Mouse (Mus musculus): ENCODE results near the gene Olfr90. TPM values are rescaled to one million over a fixed set of nuclear protein-coding genes. Genes with fewer than 3 reads are reported as not detected.
A peak's percentile ranks its signal among the peaks of the same experiment; 100 is the strongest.

Olfr90 gene
- polyA plus RNA-seq, 1 experiment = not detected

DNA sequence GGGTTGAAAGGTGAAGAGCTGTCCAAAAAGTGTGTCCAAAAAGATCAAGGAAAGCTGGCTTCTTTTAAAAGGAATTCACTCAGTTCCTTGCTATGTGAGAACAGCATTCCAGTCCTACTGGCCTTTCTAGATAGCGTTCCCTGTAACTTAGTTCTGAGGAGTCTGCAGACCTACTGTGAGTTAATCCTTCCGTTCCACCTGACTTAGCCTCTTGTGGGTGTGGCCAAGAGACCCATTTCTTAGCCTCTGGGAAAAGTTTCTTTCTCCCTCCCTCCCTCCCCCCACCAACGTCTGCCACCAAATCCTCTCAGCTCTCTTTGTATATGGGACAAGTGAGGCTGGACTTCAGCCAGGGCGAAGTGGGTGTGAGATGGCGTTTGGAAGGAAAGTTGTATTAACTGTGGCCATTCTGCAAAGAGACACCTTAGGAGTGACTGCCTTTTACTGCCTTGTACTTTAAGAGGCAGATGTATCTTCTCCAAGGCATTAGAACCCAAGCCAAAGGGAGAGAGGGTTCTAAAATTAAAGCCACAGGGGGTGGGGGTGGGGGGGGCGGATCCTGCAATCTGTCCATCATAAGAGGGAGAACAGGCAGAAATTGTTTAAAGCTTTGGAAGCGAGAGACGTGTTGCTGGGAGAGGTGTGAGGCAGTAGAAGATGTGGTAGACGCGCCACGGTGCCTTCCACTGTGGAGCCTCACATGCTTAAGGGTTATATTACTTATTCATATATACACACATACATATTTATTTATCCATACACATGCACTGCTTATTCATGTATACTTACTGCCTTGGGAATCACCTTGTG lies 24.4 kb downstream of the Olfr90 start:
- Histone ChIP-seq H3K4me1 (ENCODE audit: control insufficient read depth, insufficient read depth, low read length) (peaks cover 10% of the 10 kb centered on the region), H3K4me3 (ENCODE audit: insufficient read depth, low read length) (no peak overlapping the region), H3K27ac (ENCODE audit: insufficient read depth, low read length) (no peak overlapping the region)
- TF ChIP-seq POLR2A (IDR thresholded peaks at IDR 0.05; ENCODE audit: low read depth, low read length) = no peak
- TF ChIP-seq CTCF (IDR thresholded peaks at IDR 0.05; ENCODE audit: borderline replicate concordance, insufficient read depth, low read length) = no peak

DNA sequence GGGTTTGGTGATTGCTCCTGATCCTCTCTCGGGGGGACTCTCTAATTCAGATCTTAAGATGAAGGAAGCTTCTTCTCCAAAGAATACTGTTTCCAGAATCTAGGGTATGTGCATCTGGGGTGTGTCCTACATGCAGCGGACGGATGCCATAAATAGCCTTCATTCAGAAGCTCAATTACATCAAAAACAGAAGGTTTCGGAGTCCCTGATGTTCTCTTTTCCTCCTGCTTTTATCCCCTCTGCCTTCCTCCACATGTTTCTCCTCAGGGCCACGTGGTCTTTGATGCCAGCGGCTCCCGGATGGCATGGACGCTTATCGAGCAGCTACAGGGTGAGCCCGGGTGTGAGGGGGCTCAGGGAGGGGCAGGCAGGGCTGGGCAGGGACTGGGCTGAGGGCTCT lies 25.2 kb downstream of the Olfr90 start:
- no peak overlapping the region for H3K4me3 ChIP-seq (ENCODE audit: insufficient read depth, low read length)
- peaks cover 10% of the 10 kb centered on the region for H3K4me1 ChIP-seq (ENCODE audit: control insufficient read depth, insufficient read depth, low read length)
- TF ChIP-seq POLR2A (IDR thresholded peaks at IDR 0.05; ENCODE audit: low read depth, low read length) = no peak
- TF ChIP-seq CTCF (IDR thresholded peaks at IDR 0.05; ENCODE audit: borderline replicate concordance, insufficient read depth, low read length) = no peak
- peak overlapping the region; percentile 50; the same call in 1 of the 2 replicates for H3K27ac ChIP-seq (ENCODE audit: insufficient read depth, low read length)

DNA sequence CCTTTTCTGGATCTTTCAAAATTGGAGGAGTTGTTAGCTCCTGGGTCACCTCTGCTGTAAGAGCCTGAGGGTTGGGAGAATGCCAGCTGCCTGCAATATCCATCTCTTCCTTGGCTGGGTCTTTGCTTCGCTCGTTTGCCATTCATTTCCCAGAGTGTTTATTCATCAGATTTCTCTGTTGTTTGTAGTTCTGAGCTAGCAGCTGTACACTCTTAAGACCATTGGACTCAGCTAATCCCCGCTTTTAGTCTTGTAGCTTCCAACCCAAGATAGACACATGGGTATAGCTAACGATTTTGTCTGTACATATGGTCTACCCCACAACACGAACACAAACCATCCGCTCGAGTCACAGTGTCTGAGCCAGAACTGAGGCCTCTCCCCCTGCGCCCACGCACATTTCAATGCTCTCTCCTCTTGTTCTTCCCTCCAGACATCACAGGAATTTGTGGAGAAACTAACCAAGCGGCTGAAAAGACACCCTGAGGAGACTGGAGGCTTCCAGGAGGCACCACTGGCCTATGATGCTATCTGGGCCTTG lies 26.1 kb downstream of the Olfr90 start:
- H3K4me3 ChIP-seq (ENCODE audit: insufficient read depth, low read length) = no peak overlapping the region
- no peak for TF ChIP-seq POLR2A (IDR thresholded peaks at IDR 0.05; ENCODE audit: low read depth, low read length)
- TF ChIP-seq CTCF (IDR thresholded peaks at IDR 0.05; ENCODE audit: borderline replicate concordance, insufficient read depth, low read length) = no peak

DNA sequence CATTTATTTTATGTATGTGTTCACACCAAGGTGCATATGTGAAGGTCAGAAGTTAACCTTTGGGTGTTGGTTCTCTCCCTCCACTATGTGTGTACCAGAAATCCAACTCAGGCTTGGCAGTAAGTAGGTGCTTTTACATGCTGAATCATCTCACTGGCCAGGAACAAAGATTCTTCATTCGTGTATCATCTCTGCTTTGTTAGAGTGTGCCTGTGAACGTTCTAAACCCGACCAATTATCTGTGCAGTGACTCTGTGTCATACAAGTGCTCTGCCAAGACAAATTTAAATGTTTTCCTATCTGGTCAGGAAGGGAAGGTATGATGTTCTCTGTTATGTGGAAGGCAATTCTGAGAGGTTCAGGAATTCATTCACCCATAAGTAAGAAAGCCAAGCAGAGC lies 26.9 kb downstream of the Olfr90 start:
- H3K4me3 ChIP-seq (ENCODE audit: insufficient read depth, low read length) = no peak overlapping the region
- H3K4me1 ChIP-seq (ENCODE audit: control insufficient read depth, insufficient read depth, low read length) = peaks cover 10% of the 10 kb centered on the region
- no peak for TF ChIP-seq CTCF (IDR thresholded peaks at IDR 0.05; ENCODE audit: borderline replicate concordance, insufficient read depth, low read length)
- no peak for TF ChIP-seq POLR2A (IDR thresholded peaks at IDR 0.05; ENCODE audit: low read depth, low read length)
- peak overlapping the region; percentile 50 for H3K27ac ChIP-seq (ENCODE audit: insufficient read depth, low read length)

More for the DNA sequence above, 26.1 kb downstream of the Olfr90 start:
- Histone ChIP-seq H3K4me1 (ENCODE audit: control insufficient read depth, insufficient read depth, low read length) (peaks cover 10% of the 10 kb centered on the region), H3K27ac (ENCODE audit: insufficient read depth, low read length) (peak overlapping the region; percentile 50)

DNA sequence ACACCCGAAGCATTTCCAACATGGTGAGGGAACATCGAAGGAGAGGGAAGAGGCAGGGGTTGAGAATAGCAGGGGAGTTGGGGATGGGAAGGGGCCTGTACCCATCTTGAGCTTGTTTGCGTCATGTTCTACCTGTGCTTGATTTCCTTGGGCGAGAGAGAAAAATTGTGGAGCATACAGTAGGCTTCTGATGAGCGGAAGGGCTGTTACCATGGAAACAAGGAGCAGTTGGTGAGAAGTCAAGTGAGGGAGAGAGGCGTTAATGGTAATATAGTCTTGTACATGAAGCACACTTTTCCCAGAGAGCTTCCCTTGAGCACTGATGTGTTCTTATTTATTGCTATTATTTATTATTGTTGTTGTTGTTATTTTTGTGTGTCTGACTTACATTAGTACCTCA lies 31.3 kb downstream of the Olfr90 start:
- peaks cover 3% of the 10 kb centered on the region for H3K4me1 ChIP-seq (ENCODE audit: control insufficient read depth, insufficient read depth, low read length)
- TF ChIP-seq CTCF (IDR thresholded peaks at IDR 0.05; ENCODE audit: borderline replicate concordance, insufficient read depth, low read length) (no peak), POLR2A (IDR thresholded peaks at IDR 0.05; ENCODE audit: low read depth, low read length) (no peak)
- no peak overlapping the region for H3K4me3 ChIP-seq (ENCODE audit: insufficient read depth, low read length)
- H3K27ac ChIP-seq (ENCODE audit: insufficient read depth, low read length) = no peak overlapping the region

DNA sequence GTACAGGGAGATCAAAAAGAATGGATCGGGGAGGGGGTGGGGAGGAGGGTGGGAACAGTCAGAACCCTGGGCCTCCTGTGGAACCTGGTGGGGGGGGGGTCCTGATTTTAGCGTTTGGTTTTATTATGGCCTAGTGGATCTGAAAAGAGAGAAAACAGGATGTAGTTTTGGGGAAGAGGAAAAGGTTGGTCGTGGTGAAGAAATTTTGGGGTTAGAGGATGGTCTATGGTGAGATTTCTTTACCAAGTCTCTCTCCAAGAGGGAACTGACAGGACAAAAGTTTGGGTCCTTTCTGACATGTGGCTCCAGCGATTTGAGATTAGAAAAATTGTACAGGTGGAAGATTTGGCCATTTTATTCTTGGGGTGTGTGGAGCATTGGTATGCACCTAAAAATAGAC lies 36.6 kb downstream of the Olfr90 start:
- H3K27ac ChIP-seq (ENCODE audit: insufficient read depth, low read length) = no peak overlapping the region
- no peaks in the 10 kb centered on the region for H3K4me1 ChIP-seq (ENCODE audit: control insufficient read depth, insufficient read depth, low read length)
- H3K4me3 ChIP-seq (ENCODE audit: insufficient read depth, low read length) = no peak overlapping the region
- TF ChIP-seq POLR2A (IDR thresholded peaks at IDR 0.05; ENCODE audit: low read depth, low read length) (no peak), CTCF (IDR thresholded peaks at IDR 0.05; ENCODE audit: borderline replicate concordance, insufficient read depth, low read length) (no peak)

DNA sequence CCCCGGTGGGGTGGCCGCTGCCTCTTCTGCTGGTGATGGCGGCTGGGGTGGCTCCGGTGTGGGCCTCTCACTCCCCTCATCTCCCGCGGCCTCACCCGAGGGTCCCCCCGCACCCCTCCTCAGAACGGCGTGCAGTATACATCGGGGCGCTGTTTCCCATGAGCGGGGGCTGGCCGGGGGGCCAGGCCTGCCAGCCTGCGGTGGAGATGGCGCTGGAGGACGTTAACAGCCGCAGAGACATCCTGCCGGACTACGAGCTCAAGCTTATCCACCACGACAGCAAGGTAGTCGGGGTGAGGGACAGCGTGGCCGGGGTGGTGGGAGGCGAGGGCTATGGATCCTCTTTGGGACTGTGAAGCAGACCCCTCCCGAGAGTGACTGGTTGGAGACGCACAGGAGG lies 37.4 kb downstream of the Olfr90 start:
- Histone ChIP-seq H3K4me1 (ENCODE audit: control insufficient read depth, insufficient read depth, low read length) (no peaks in the 10 kb centered on the region), H3K4me3 (ENCODE audit: insufficient read depth, low read length) (peak overlapping the region; percentile 28), H3K27ac (ENCODE audit: insufficient read depth, low read length) (no peak overlapping the region)
- TF ChIP-seq POLR2A (IDR thresholded peaks at IDR 0.05; ENCODE audit: low read depth, low read length) = no peak
- TF ChIP-seq CTCF (IDR thresholded peaks at IDR 0.05; ENCODE audit: borderline replicate concordance, insufficient read depth, low read length) = no peak

DNA sequence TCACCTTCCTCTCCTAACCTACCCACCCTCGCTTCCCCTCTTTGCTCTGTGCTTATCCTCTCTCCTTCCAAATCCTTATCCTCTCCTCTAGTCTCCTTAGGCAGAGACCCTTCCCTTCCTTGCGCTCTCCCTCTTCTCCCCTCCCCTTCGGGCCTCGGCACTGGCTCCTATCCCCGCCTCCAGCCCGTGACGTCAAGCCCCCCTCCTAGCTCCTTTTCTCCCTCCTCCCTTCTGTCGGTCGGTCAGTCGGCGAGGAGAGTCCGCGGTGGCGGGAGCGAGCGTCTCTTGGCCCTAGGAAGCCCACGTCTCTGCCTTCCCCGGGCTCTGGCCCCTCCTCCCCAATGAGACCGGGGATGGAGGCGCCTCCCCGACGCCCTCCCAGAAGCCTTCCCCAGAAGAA lies 37.9 kb downstream of the Olfr90 start:
- no peaks in the 10 kb centered on the region for H3K4me1 ChIP-seq (ENCODE audit: control insufficient read depth, insufficient read depth, low read length)
- TF ChIP-seq POLR2A (IDR thresholded peaks at IDR 0.05; ENCODE audit: low read depth, low read length) = peak; percentile 96
- TF ChIP-seq CTCF (IDR thresholded peaks at IDR 0.05; ENCODE audit: borderline replicate concordance, insufficient read depth, low read length) = no peak
- H3K27ac ChIP-seq (ENCODE audit: insufficient read depth, low read length) = no peak overlapping the region
- H3K4me3 ChIP-seq (ENCODE audit: insufficient read depth, low read length) = peak overlapping the region; percentile 28

DNA sequence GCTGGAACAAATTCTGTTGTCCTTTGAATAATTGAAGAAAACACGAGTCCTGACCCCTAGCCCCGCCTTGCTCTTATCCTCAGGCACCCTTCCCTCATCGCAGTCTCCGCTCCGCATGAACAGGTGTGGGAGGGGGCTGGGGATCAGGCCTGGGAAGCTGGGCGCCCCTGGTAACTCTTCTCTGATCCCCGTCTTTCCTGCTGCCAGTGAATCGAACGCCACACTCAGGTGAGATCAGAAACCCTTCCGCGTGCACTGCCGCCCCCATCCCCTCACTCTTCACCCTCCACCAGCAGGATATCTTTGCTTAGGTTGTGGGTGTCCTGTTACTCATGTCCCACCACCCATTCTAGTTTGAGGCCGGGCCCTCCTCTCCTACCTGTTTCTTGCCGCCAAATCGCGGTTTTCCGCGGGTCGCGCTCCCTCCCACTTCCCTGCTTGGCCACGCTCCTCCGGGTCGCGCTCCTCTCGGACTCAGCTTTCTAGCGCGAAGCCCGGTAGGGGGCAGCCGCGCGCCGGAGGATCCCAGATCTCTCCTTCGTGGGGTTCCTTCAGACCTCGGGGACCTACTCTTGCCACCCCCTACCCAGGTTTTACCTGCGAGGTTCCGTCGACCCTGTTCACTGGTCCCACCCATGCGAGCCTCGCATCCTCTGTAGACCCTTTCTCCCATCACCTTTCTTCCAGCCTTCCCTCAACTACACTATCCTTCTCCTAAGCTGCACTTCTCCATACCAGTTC lies 38.6 kb downstream of the Olfr90 start:
- Histone ChIP-seq H3K4me1 (ENCODE audit: control insufficient read depth, insufficient read depth, low read length) (peaks cover under 1% of the 10 kb centered on the region; the same call in 1 of the 2 replicates), H3K4me3 (ENCODE audit: insufficient read depth, low read length) (peak overlapping the region; percentile 28), H3K27ac (ENCODE audit: insufficient read depth, low read length) (no peak overlapping the region)
- no peak for TF ChIP-seq POLR2A (IDR thresholded peaks at IDR 0.05; ENCODE audit: low read depth, low read length)
- TF ChIP-seq CTCF (IDR thresholded peaks at IDR 0.05; ENCODE audit: borderline replicate concordance, insufficient read depth, low read length) = peak; percentile 40
